Mouse (Mus musculus): ENCODE data around the gene Cox5a.

Cox5a gene

DNA sequence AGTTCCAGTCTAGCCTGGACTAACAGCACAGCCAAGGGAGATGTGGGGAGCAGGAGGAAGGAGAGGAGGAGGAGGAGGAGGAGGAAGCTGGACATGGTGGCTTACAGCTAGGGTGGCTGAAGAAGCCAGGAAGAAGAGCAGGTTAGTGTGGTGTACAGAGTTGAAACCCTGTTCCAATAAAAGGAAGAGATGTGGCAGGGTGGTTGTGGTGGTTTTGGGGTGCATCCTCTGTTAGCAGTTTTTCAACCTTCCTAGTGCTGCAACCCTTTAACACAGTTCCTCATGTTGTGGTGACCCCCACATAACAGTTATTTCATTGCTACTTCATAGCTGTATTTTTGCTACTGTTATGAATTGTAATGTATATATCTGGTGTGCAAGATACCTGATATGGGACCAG is 3.4 kb downstream of the Cox5a start:
- in situ Hi-C loops (cut with MboI, MseI): loop anchor here (5.0 kb wide), 1 partner anchor 42 kb away; no protein-coding TSS in a partner anchor

DNA sequence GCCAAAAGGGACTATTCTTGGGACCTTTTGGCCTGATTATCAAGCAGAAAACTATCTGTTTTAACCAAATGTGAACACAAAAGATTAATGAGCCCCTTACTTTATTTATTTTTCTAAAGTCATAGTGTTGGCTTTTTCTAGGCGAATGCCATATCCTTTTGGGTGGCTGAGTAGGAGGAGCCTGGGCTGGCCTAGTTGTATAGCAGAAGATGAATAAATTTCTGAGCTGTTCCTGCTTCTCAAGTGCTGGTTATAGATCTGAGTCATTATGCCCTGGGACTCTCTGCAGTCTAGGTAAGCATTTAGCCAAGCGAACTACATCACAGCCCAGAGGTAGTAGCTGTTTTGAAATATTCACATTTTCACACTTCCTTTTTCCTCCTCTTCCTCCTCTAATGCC is 4.4 kb downstream of the Cox5a start:
- in situ Hi-C loops (cut with MboI, MseI): no loop called here

DNA sequence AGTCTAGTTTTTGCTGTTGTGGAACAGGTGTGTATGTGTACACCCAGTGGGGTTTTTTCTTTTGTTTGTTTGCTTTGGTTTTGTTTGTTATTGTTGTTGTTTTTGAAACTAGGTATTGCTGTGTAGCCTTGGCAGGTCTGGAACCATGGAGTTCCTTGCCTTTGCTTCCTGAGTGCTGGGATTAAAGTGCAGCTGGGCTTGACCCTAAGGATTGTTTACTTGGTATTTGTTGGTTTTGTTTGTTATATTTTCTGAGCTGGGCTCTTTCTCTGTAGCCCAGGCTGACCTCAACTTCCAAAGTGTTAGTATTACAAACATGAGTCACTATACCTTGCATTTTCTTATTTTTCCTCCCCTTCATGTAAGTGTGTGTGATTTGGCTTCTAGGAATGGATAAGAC is 5.4 kb downstream of the Cox5a start:
- in situ Hi-C loops (cut with MboI, MseI): no loop called here

DNA sequence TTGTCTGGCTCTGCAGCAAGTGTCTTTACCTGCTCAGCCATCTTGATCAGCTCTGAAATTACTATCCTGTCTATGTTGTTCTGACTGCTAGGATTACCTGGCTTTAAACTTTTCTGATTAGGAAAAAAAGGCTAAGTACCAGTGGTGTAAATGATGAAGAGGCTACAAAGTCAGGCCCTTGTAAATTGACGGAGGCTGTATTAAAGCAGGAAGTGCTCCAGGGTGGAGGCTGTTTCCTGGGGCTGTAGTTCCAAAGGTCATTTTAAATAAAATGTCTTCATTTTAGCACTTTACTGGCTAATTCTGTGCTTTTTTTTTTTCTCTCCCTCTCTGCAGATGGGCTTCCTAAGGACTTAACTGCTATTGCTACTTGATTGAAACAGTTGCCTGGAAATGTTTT is 10.9 kb downstream of the Cox5a start:
- in situ Hi-C loops (cut with MboI, MseI): no loop called here

DNA sequence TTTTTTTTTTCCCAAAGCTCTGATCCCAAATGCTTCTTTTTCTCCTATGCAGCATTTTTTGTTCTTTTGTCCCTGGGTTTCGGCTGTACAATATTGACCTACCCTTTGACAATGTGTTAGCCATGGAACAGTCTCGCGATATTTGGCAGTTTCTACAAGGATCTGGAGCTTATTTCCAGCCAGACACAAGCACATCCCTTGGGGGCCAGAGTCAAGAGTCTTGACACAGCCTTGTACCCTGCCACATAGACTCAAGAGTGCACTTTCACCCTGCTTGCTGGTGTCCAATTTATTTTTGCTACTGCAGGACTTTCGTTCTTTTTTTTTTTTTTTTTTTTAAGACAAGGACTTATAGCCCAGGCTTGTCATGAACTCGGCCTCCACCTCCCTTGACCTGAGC is 15.3 kb downstream of the Cox5a start:
- in situ Hi-C loops (cut with MboI, MseI): no loop called here

DNA sequence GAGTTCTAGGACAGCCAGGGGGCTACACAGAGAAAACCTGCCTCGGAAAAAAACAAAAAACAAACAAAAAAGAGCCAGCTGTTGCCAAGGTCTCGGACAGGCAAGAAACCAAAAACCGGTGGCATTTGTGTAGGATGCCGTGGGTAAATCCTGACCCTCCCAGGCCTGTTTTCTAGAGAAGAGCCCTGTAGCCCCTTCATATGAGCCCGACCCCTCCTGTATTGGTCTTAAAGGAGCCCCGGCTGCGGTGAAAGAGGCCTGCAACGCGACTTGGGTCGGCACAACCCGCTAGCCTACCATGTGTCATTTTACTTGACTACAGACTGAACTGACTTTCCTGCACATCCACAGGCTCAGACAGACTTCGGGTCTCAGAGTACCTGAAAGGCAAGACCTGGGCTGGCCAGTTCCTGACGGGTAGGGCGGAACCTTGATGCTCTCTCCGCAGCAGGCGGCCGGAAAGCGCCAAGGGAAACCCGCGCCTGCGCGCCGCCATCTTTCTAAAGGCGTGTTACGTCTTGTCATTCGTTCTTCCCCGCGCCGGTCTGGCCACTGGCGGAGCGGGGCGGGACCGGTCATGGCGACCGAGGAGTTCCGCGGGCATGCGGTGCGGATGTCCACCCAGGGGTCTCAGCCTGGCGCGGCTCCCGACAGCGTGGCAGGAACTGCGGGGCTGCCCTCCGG is 16.1 kb downstream of the Cox5a start, which contains the start of gene Fam219b:
Fam219b (plus strand) TSS at position 485 of the 684 bp plus-strand sequence.
- in situ Hi-C loops (cut with MboI, MseI): no loop called here

DNA sequence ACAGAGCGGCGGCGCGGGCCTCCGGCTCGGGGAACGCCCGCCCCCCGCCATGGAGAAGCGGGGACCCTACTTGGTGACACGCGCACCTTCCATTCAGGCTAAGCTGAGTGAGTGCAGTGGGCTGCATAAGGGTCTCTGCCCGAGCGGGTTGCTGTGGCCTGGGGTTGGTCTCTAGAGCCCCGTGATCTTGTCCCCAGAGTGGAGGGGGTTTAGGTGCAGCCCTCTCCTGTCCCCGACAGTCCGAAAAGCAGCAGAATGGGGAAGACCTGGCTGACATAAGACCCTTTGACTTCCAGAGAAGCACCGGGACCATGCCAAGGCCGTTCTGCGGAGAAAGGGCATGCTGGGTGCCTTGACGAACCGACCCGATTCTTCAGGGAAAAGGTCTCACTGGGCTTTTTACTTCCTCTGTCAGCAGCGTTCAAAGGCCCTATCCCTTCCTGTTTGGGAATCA is 16.7 kb downstream of the Cox5a start:
- in situ Hi-C loops (cut with MboI, MseI): no loop called here

DNA sequence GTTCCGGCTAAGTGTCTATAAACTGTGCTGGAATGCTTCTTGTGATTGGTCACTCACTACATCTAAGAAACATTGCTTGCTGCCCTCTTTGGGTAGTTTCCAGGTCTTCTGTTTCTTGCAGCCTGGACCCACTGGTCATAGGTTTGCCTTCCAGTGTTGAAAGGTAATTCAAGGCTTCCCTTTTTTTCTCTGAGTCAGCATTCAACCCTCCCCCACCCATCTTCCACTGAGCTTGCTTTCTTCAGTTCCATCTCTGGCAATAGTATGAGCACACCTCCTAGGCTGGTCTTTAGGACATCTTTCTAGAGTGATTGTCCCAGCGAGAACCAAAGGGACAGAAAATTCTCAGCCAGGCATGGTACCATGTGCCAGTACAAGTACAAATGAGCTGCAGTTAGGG is 18.5 kb downstream of the Cox5a start:
- in situ Hi-C loops (cut with MboI, MseI): no loop called here

DNA sequence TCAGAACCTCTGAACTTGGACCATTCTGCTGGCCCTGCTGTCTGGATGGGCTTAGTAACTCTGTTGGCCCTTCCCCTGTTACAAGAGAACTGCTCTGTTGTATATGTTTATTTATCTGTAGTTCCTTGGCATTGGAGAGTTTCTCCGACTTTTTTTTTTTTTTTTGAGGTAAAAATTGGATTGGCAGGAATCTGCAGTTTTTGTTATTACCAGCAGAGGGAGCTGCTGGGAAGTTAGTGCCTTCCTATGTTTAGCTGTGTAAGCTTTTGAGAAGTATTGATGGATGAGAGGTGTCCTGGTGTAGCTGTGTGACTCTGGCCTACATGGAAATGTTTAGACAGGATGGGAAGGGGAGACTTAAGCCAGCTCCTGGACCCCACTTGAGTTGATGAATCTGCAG is 20.2 kb downstream of the Cox5a start:
- in situ Hi-C loops (cut with MboI, MseI): no loop called here

DNA sequence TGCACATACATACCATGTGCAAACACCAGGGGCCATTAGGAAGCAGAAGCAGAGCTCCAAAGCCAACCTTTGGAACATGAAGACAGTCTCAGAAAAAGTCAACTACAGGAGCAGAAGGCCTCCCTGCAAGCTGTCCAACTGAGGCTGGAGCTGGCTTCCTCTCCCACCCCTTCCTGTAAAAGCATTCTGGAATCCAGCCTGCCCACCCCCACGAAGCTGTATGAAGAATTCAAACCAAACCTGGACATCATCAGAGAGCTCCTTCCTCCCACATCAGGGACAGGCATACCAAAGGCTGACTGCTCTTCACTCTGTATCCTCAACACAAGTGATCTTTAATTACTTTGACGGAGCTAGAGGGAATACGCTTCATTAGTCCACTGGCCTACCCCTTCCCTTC is 22.9 kb downstream of the Cox5a start:
- in situ Hi-C loops (cut with MboI, MseI): no loop called here

DNA sequence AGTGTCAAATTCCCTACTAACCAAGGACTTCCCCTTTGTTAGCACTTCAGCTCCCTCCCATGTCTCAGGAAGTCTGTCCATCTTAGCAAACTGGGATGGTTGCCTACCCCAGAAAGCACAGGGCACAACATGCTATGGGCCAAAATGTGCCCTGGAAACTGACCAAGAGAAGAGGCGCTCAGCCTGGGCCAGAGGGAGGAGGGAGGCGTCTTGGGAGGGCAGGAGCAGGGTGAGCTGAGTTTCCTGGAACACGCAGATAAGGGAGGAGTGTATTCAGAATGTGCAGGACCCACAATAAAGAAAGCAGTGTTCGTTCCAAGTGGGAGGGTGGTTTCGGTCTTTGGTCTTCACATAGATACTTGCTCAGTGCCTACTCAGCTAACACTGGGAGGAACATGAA is 26.2 kb downstream of the Cox5a start:
- in situ Hi-C loops (cut with MboI, MseI): no loop called here

DNA sequence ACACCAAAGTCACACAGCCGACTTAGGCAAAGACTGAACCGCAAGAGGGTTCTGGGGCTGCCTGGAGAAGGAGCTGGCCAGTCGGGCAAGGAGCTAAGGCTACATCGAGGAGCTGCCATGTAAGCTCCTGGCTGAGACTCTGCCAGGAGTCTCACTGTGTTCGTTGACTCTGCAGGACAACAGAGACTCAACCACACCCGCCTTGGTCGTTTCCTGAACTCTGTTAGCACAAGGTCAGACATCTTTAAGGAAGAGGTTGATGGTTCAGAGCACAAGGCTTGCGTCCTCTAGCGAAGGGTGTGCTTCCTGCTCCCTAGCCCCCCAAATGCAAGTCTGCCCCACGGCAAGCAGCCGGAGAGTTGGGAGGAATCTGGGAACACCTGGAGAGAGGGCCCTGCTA is 26.8 kb downstream of the Cox5a start:
- in situ Hi-C loops (cut with MboI, MseI): no loop called here

DNA sequence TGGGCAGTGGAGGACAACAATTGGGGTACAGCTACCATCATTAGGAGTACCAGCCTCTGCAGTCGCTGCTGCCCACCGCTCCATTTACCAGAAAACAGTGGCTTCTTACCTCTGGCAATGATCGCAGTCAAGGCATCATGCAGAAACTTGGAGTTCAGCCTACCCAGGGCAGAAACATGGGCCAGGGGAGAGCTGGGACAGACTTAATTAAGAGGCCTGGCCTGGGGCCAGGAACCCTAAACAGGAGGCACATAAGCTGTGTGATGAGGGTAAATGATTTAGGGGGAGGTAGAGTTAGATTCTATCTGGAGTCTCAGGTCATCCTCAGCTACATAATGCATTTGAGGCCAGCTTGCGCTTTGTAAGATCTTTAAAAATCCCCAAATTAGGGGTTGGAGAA is 28.1 kb downstream of the Cox5a start:
- in situ Hi-C loops (cut with MboI, MseI): no loop called here

DNA sequence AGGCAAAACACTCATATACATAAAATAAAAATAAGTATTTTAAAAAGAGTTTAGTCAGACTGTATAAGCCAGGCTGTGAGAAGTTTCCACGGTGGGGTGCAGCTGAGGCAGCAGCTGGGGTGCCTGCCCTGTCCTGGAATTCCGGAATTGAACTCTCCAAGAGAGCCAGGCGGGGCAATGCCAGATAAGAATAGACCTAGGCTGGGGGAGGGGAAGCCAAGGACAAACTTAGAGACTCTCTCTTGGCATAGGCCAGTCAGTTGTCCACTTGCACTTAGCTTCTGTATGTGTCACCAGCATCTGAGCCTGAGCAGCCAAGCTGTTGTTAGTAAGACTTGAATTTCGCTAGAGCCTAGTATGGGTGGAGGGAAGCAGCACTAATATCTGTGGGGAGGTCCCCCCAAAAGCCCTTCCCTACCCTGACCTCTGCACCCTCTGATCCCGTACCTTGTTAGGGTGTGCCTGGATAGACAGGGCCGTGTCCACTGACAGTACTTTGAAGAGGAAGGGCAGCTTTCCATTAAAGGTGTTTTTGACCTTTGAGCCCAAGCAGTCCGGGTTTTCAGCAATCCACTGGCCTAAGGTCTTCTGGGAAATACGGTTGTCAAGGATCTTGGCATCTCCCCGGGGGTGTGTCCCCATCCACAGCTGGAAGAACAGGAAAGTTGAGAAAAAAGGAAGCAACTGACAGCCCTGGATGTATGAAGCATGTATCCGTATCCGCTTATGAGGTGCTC is 29.2 kb downstream of the Cox5a start:
- in situ Hi-C loops (cut with MboI, MseI): loop anchor here (5.0 kb wide), 1 partner anchor 92 kb away; no protein-coding TSS in a partner anchor

DNA sequence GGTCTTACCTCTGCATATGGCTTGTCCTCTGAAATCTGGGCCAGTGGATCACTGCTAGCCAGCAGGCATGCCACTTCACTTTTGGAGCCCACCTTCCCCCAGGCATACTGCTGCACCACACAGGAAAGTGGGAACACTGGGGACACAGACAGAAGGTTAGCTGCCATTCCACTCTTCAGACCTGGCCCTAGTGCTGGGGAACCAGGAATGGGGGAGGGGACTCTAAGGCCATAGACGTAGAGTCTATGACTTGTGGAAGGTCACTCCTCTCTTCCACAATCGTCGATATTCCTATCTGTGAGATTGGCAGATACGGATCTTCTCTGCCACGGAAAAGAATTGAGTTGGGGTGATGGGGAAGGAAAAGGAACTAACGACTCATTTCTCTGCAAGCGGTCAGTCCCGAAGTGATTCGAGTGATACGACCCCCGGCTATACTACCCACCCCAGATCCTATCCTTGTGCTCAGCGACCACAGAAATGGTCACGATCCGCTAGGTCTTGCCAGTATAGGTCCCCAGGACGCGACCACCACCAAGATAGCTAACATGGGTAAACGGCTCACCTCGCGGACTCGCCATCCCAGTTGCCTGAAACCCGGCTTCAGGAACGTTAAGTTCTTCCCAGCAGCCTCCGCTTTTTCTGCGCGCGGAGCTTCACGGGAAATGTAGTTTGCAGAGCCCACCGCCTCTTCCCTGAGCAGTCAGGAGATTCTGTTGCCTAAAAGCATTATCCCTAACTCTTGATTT is 31.2 kb downstream of the Cox5a start, which contains the start of gene Mpi:
Mpi (minus strand) TSS at position 625 of the 749 bp plus-strand sequence.
- in situ Hi-C loops (cut with MboI, MseI): loop anchor here (5.0 kb wide), 1 partner anchor 90 kb away; no protein-coding TSS in a partner anchor

DNA sequence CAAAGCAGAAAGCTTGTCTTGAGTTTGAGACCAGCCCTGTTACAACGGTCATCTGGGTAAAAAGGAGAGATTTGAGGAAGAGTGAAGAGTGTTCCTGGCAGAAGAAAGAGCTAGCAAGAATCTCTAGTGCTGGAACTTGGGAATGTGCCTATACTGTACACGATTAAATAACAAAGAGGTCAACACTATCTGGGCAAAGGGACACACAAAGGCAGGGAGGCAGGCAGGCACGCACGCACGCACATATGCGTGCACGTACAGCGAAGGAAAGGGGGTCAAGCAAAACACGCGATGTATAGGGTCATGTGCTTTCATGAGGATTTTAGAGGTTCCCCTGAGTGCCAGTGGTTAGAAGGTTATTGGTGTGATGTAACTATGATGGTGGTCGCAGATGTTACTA is 32.0 kb downstream of the Cox5a start:
- in situ Hi-C loops (cut with MboI, MseI): loop anchor here (5.0 kb wide), 1 partner anchor 89 kb away; no protein-coding TSS in a partner anchor

DNA sequence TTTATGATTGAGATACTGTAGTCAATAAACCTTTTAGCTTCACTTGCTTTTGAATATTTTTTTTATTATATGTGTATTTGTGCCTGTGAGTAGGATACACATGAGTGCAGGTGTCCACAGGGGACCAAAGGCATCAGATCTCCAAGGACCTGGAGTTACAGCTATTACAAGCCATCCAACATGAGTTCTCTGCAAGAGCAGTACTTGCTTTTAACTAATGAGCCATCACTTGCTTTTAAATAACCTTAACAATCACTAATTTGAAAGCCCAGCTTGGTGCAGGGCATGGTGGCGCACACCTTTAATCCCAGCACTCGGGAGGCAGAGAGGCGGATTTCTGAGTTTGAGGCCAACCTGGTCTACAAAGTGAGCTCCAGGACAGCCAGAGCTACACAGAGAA is 33.7 kb downstream of the Cox5a start:
- in situ Hi-C loops (cut with MboI, MseI): loop anchor here (5.0 kb wide), 1 partner anchor 88 kb away; no protein-coding TSS in a partner anchor

DNA sequence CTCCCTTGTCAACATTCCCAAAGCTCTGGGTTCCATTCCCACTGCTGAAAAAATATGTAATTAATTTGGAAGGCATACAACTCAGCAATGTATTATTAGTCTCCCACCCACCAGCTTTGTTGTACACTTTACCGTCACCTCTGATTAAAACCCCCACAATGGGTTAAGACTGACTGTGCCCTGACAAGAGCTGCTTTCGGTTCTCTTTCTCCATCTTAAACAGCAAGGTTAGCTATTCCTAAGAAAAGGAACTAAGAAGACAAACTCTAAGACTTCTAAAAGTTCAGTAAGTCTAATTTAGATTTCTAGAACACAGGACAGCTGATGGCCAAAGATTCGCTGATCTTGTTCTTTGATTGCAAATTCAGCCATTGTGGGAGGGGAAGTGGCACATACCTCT is 36.1 kb downstream of the Cox5a start:
- in situ Hi-C loops (cut with MboI, MseI): no loop called here

DNA sequence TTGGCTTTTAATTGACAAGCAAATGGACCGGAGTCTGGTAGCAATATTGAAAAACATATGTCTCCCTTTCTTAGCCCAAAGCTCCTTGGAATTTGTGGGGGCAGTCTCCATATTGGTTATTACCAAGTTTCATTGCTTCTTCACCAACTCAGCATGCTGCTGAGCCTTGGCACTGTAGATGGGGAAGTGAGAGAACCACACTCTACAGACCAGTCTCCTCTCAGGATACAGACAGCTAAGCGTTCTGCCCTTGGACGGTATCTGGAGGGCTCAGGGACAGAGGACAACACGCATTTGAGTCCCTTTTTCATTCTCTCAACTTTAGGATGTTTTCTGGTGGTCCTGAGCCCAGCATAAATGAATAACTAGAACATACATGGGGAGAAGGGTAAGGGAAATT is 37.6 kb downstream of the Cox5a start:
- in situ Hi-C loops (cut with MboI, MseI): no loop called here

DNA sequence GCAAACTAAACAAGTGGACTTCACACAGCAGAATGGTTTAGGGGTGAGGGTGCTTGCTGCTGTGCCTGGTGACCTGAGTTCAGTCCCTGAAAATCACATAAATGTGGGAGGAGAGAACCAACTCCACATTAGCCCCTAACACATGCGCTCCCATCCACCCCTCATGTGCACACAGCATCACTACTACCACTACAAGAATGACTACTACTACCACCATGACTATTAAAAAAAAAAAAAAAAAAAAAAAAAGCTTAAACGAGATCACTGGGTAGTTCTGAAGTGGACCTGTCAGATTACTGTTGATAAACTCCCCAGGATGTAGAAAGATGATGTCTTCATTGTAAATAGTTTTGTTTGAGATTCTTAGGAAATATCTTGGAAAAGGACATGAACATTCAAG is 38.5 kb downstream of the Cox5a start:
- in situ Hi-C loops (cut with MboI, MseI): no loop called here

DNA sequence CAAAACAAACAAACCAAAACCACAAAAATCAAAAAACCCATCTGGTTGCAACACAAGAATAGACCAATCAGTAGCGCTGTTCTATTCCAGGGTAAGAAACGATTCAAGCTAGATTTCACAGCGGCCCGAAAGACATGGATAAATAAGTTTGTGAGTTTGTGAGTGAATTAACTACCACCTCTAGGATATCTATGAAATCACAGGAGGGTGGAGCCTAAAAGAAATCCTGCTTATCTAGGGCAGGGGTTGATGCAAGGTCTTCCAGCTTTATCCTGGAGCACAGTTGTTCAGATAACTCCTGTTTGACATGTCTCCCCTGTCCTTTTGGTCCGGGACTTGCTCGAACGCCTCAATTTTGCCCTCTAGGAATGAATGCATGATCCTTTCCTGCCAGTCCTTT is 39.2 kb downstream of the Cox5a start:
- in situ Hi-C loops (cut with MboI, MseI): no loop called here
